Mouse (Mus musculus) neural tube, embryonic 11.5 days (tissue): ENCODE results near the gene Carmil1. TPM values are rescaled to one million over a fixed set of nuclear protein-coding genes. Genes with fewer than 3 reads are reported as not detected.

Source experiments
- ATAC-seq: fragments of 200-750 bp; cut with Nextera tagmentation; 2 replicates; pipeline ENCODE4 v1.8.0; 2017; ENCODE audit warnings: moderate number of reproducible peaks, mild to moderate bottlenecking, moderate TSS enrichment, moderate library complexity; ENCODE audit not compliant: insufficient read depth, low FRiP score, low TSS enrichment
- DNase-seq: peaks from one replicate; pipeline ENCODE4 v3.0.0-alpha.2; 2015; ENCODE audit warnings: low spot score
- H3K27ac ChIP-seq: fragments of 300-500 bp; sonication (generic); 2 replicates; pipeline ENCODE4 v1.5.1; 2014; ENCODE audit warnings: low read depth, mild to moderate bottlenecking, low read length
- H3K27me3 ChIP-seq: fragments of 300-500 bp; sonication (generic); 2 replicates; pipeline ENCODE4 v1.6.1; 2014; ENCODE audit warnings: mild to moderate bottlenecking, low read length, mixed read lengths; ENCODE audit not compliant: control insufficient read depth, insufficient read depth
- H3K36me3 ChIP-seq: fragments of 300-500 bp; sonication (generic); 2 replicates; pipeline ENCODE4 v1.6.1; 2014; ENCODE audit warnings: mild to moderate bottlenecking, low read length, moderate library complexity, mixed read lengths; ENCODE audit not compliant: control insufficient read depth, insufficient read depth
- H3K4me1 ChIP-seq: fragments of 300-500 bp; sonication (generic); 2 replicates; pipeline ENCODE4 v1.6.1; 2014; ENCODE audit warnings: low read length, mixed read lengths; ENCODE audit not compliant: control insufficient read depth, insufficient read depth
- H3K4me2 ChIP-seq: fragments of 300-500 bp; sonication (generic); 2 replicates; pipeline ENCODE4 v1.6.1; 2014; ENCODE audit warnings: low read depth, mild to moderate bottlenecking, moderate library complexity
- H3K4me3 ChIP-seq: fragments of 300-500 bp; sonication (generic); 2 replicates; pipeline ENCODE4 v1.5.1; 2014; ENCODE audit warnings: low read depth, low read length
- H3K9ac ChIP-seq: fragments of 300-500 bp; sonication (generic); 2 replicates; pipeline ENCODE4 v1.6.1; 2014; ENCODE audit warnings: mild to moderate bottlenecking, low read length
- H3K9me3 ChIP-seq: fragments of 300-500 bp; sonication (generic); 2 replicates; pipeline ENCODE4 v1.6.1; 2016; ENCODE audit warnings: low read length; ENCODE audit not compliant: control insufficient read depth
- WGBS: fragments of 180-500 bp; shearing (Covaris S2); extraction: QIAGEN DNeasy Blood & Tissue Kit; methylation state at CpG from one replicate; pipeline ENCODE4 v1.1.7; 2014; 5-methylcytosine and 5-hydroxymethylcytosine counted together
- polyA plus RNA-seq: library from polyadenylated mRNA; unstranded; fragments of >200 nt; fragmentation: Nextera tagmentation; extraction: Ambion mirVana; gene quantifications from 2 replicates; pipeline ENCODE4 v1.2.1, GENCODE M21; 2014

Gene Carmil1
- polyA plus RNA-seq, 1 experiment from 2014 or later, result 20.7 TPM

DNA sequence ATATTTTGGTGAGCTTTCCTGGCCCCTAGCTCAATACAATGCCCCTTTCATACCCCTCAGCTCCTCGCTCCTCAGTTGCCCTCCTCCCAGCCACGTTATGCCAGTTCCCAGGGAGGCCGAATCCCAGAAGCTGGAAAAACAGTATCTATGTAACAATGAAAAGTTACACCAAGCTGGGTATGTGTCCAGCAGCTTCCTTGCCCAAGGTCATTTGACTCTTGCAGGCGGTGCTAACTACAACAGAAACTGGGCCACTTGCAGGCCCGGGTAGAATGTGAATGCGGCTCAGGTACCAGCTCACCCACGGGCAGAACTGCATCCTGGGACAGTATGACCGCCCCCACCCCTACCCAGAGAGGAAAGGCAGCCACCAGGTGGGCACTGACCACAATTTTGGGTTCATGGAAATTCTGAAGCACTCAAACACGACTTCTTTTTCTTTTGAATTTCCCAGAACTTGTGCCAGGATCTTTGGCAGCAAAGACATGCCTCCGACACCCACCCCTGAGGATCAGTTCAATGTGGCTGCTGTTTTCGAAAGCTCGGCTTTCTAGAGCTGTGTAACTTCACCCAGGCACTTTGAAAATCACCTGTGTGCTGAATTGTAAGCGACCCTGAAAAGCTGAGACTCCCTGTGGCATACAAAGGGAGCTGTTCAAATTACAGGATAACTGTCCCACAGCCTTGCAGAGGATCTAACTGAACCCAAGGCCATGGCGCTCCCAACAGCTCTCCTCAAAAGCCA is 12.1 kb downstream of the Carmil1 start:
- H3K4me3 ChIP-seq, result no peak overlapping the region
- H3K4me2 ChIP-seq, result no peak overlapping the region
- no peaks in the 10 kb centered on the region for H3K27me3 ChIP-seq
- H3K9me3 ChIP-seq, result no peaks in the 10 kb centered on the region
- H3K36me3 ChIP-seq, result no peaks in the 10 kb centered on the region
- no peak overlapping the region for H3K9ac ChIP-seq
- ATAC-seq (no peak), DNase-seq (no peak)
- no peaks in the 10 kb centered on the region for H3K4me1 ChIP-seq
- H3K27ac ChIP-seq, result no peak overlapping the region
- WGBS, result 78% methylated on average over 14 of the region's 14 CpGs

DNA sequence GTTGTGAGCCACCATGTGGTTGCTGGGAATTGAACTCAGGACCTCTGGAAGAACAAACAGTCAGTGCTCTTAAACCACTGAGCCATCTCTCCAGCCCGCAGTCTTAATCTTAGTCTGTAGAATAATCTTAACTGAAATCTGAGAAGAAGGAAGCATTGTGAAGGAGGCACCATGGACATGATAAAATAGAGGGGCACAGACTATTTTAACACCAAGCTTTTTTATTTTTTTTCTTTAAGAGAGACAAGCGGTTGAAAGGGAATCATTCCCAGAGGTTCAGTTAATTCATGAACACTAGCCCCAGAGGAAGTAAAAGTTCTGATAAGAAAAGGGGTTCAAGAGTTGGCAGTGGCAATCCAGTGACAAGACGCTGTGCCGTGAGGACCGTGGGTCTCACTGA is 15.8 kb downstream of the Carmil1 start:
- no peaks in the 10 kb centered on the region for H3K9me3 ChIP-seq
- H3K9ac ChIP-seq, result no peak overlapping the region
- no peak overlapping the region for H3K27ac ChIP-seq
- DNase-seq, result no peak
- H3K4me1 ChIP-seq, result no peaks in the 10 kb centered on the region
- H3K36me3 ChIP-seq, result no peaks in the 10 kb centered on the region
- H3K27me3 ChIP-seq, result no peaks in the 10 kb centered on the region
- no peak for ATAC-seq
- no peak overlapping the region for H3K4me2 ChIP-seq
- 94% methylated on average over 5 of the region's 5 CpGs for whole genome bisulfite sequencing
- no peak overlapping the region for H3K4me3 ChIP-seq

DNA sequence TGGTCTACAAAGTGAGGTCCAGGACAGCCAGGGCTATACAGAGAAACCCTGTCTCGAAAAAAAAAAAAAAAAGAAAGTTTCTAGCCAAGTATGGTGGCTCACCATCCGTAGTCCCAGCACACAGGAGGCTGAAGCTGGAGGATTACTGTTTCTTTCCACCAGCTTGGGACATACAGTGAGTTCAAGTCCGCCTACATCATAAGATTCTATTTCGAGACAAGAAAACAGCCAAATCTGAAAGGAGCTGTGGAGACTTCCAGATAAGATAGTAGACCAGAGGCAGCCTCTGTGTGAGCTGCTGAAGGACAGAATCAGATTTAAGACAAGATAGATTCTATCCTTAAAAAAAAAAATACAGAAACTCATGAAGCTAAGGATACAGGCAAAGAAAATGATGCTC is 17.0 kb downstream of the Carmil1 start:
- Histone ChIP-seq H3K4me3 (no peak overlapping the region), H3K27ac (no peak overlapping the region), H3K36me3 (no peaks in the 10 kb centered on the region), H3K9ac (no peak overlapping the region), H3K4me2 (no peak overlapping the region), H3K27me3 (no peaks in the 10 kb centered on the region), H3K9me3 (no peaks in the 10 kb centered on the region), H3K4me1 (no peaks in the 10 kb centered on the region)
- DNase-seq (no peak), ATAC-seq (no peak)
- WGBS, result 82% methylated on average over 4 of the region's 4 CpGs

DNA sequence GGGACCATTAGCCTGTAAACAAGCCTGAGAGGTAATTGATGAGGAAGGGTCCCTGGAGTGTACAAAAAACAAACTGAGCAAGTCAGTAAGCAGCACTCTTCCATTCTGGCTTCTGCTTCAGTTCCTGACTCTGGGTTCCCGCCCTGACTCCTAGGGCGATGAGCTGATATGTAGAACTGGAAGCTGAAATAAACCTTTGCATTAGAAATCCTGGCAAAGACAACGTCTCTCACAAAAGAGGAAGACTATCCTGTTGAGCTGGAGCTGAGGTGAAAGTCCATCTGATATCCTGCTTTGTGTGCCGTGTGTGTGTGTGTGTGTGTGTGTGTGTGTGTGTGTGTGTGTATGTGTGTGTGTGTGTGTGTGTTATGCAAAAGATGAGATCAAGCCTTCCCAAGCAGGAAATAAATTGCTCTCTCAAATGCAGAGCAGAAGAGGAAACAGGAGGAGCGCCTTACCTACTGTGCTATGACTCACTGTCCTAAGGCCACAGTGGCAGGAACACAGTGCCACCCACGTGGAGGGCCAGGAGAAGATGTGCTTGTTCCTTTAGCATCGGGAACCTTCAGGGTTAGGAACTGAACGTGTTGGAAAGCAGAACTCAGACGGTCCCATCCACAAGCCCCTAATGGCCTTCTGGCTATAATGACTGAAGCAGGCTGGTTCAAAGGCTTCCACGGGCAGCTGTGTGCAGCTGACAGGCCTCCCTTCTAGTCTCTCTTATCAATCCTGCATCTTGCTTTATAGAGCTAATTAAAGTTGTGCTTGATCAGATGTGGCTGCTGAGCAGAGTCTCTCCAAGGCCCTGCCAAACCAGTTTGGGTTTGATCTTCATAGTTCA is 19.6 kb downstream of the Carmil1 start:
- WGBS, result 84% methylated on average over 10 of the region's 10 CpGs
- H3K27ac ChIP-seq, result no peak overlapping the region
- no peaks in the 10 kb centered on the region for H3K36me3 ChIP-seq
- no peak for DNase-seq
- H3K4me2 ChIP-seq, result no peak overlapping the region
- H3K4me3 ChIP-seq, result no peak overlapping the region
- H3K27me3 ChIP-seq, result no peaks in the 10 kb centered on the region
- no peak for ATAC-seq
- H3K4me1 ChIP-seq, result no peaks in the 10 kb centered on the region
- no peaks in the 10 kb centered on the region for H3K9me3 ChIP-seq
- no peak overlapping the region for H3K9ac ChIP-seq

DNA sequence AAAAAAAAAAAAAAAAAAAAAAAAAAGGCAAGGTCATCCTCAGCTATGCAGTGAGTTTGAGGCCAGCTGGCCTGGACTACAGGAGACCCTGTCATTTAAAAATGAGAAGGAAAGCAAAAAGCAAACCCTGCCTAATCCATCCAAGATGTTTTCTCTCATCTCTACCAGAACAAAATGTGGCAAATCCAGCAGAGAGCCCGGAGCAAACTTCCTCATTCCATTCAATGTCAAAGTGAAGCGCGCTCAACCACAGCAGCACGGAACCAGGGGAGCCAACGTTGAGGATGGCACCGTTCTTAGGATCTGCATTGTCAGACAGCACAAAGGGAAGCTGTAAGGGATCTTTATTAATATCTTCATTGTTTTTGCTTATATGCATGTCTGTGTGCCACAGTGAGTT is 22.8 kb downstream of the Carmil1 start:
- Histone ChIP-seq H3K9me3 (no peaks in the 10 kb centered on the region), H3K27ac (no peak overlapping the region), H3K4me1 (no peaks in the 10 kb centered on the region), H3K36me3 (no peaks in the 10 kb centered on the region), H3K4me2 (no peak overlapping the region), H3K4me3 (no peak overlapping the region), H3K27me3 (no peaks in the 10 kb centered on the region), H3K9ac (no peak overlapping the region)
- no peak for ATAC-seq
- 80% methylated on average over 6 of the region's 6 CpGs for WGBS
- no peak for DNase-seq

DNA sequence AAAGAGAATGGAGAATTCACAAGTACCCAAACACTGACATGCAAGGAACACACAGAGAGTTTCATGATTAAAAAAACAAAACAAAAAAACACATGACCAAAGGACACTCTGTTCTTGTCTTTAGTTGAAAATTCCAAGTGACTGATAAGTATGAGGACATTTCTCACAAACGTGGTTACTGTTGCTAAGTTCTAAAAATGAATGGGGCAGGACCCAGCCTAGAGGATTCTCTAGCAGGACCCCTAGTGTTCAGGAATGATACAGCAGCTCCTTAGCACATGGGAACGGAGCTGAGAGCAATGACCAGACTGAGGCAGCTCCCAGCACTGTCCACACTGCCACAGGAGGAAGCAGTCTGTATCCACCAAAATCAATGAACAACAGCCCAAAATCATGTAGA is 26.6 kb downstream of the Carmil1 start:
- ATAC-seq, result no peak; the same call in 1 of the 2 replicates

DNA sequence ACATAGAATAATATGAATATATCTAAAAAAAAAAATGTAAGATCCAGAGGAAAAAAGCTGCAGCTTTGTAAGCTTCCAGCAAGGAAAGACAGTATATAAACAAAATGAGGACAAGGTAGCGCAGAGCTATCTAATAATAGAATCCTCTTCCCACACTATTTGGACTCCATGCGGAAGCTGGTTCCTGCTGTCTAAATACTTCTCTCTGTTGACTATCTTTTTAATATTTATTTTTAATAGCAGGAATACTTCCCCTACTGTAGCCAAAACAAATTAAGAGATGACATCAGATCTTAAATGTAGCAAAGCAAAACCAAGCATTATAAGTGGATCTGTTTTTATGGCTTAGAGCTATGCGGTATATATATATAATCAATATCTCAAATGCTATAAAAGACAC is 27.0 kb downstream of the Carmil1 start:
- Histone ChIP-seq H3K27ac (no peak overlapping the region), H3K9me3 (no peaks in the 10 kb centered on the region), H3K4me2 (no peak overlapping the region), H3K36me3 (no peaks in the 10 kb centered on the region), H3K27me3 (no peaks in the 10 kb centered on the region), H3K9ac (no peak overlapping the region), H3K4me3 (no peak overlapping the region), H3K4me1 (no peaks in the 10 kb centered on the region)
- DNase-seq (no peak), ATAC-seq (no peak)
- WGBS, result 94% methylated on average over 3 of the region's 3 CpGs

More for the DNA sequence above, 26.6 kb downstream of the Carmil1 start:
- Histone ChIP-seq H3K27ac (no peak overlapping the region), H3K4me1 (no peaks in the 10 kb centered on the region), H3K4me3 (no peak overlapping the region), H3K36me3 (no peaks in the 10 kb centered on the region), H3K9ac (no peak overlapping the region), H3K4me2 (no peak overlapping the region), H3K9me3 (no peaks in the 10 kb centered on the region), H3K27me3 (no peaks in the 10 kb centered on the region)
- WGBS, result 45% methylated on average over 2 of the region's 2 CpGs
- peak; percentile 37 for DNase-seq

DNA sequence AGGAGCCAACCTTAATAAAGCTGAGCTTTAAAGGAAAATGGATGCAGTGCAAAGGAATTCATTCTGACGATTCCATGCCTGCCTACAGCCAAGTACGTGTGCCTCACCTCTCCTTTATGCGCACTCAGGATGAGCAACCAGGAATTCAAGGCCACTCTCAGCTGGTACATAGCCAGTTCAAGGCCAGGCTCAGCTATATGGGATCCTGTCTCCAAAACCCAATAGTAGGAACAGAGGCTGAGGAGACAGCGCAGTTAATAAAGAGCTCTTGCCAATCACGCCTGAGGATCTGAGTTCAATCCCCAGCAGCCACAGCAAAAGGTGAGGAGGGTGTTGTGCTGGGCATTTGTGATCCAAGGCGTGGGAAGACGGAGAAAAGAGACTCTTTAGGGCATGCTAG is 29.4 kb downstream of the Carmil1 start:
- H3K36me3 ChIP-seq, result no peaks in the 10 kb centered on the region
- DNase-seq (no peak), ATAC-seq (no peak)
- H3K4me1 ChIP-seq, result no peaks in the 10 kb centered on the region
- no peak overlapping the region for H3K9ac ChIP-seq
- WGBS, result 90% methylated on average over 7 of the region's 7 CpGs
- no peaks in the 10 kb centered on the region for H3K27me3 ChIP-seq
- H3K9me3 ChIP-seq, result no peaks in the 10 kb centered on the region
- no peak overlapping the region for H3K4me2 ChIP-seq
- no peak overlapping the region for H3K27ac ChIP-seq
- H3K4me3 ChIP-seq, result no peak overlapping the region

DNA sequence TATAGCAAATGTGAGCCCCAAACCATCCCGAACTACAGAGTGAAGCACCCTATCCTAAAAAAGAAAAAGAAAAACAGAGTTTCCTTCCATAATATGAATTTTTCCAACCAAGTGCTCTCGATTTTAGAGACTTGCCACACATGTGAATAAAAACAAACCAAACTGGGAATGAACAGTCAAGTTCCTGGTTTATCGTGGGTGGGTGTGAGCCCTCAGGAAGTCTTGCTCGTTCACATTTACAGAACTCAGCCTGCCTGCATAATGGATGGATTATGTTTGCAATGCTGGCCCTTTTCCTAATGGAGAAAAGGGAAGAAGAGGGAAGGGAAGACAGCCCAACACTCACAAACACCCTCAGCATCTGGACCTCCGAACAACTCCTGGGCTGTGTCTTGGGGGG is 32.7 kb downstream of the Carmil1 start:
- 80% methylated on average over 5 of the region's 5 CpGs for WGBS
- Histone ChIP-seq H3K27me3 (no peaks in the 10 kb centered on the region), H3K4me2 (no peak overlapping the region), H3K4me1 (no peaks in the 10 kb centered on the region), H3K9ac (no peak overlapping the region), H3K9me3 (no peaks in the 10 kb centered on the region), H3K4me3 (no peak overlapping the region), H3K36me3 (no peaks in the 10 kb centered on the region), H3K27ac (no peak overlapping the region)
- no peak for ATAC-seq
- DNase-seq, result no peak
